Mouse (Mus musculus) kidney, postnatal 0 days (tissue): ENCODE results near the gene Bend5. TPM values are rescaled to one million over a fixed set of nuclear protein-coding genes. Genes with fewer than 3 reads are reported as not detected.

Source experiments
- ATAC-seq: fragments of 200-750 bp; cut with Nextera tagmentation; replicated peaks from 2 replicates; pipeline ENCODE4 v1.8.0; 2017; ENCODE audit warnings: low read depth, moderate number of reproducible peaks, moderate TSS enrichment, moderate library complexity; ENCODE audit not compliant: low FRiP score
- DNase-seq: peaks from one replicate; pipeline ENCODE4 v3.0.0-alpha.2; 2016; ENCODE audit warnings: low spot score
- H3K27ac ChIP-seq: fragments of 300-500 bp; sonication (generic); 2 replicates; pipeline ENCODE4 v1.5.1; 2014; ENCODE audit warnings: mild to moderate bottlenecking
- H3K27me3 ChIP-seq: fragments of 300-500 bp; sonication (generic); 2 replicates; pipeline ENCODE4 v1.6.1; 2014; ENCODE audit warnings: low read length, mixed read lengths; ENCODE audit not compliant: insufficient read depth
- H3K36me3 ChIP-seq: fragments of 300-500 bp; sonication (generic); 2 replicates; pipeline ENCODE4 v1.6.1; 2014; ENCODE audit warnings: low read length, mixed read lengths; ENCODE audit not compliant: insufficient read depth
- H3K4me1 ChIP-seq: fragments of 300-500 bp; sonication (generic); replicated peaks from 2 replicates; pipeline ENCODE4 v1.6.1; 2014; ENCODE audit warnings: antibody characterized with exemption, low read length, mixed read lengths; ENCODE audit not compliant: insufficient read depth
- H3K4me2 ChIP-seq: fragments of 300-500 bp; sonication (generic); 2 replicates; pipeline ENCODE4 v1.6.1; 2014; ENCODE audit warnings: mild to moderate bottlenecking, low read length, moderate library complexity, mixed read lengths
- H3K4me3 ChIP-seq: fragments of 300-500 bp; sonication (generic); replicated peaks from 2 replicates; pipeline ENCODE4 v1.5.1; 2014; ENCODE audit warnings: low read depth, low read length
- H3K9ac ChIP-seq: fragments of 300-500 bp; sonication (generic); 2 replicates; pipeline ENCODE4 v1.6.1; 2014; ENCODE audit warnings: low read depth, low read length
- H3K9me3 ChIP-seq: fragments of 300-500 bp; sonication (generic); replicated peaks from 2 replicates; pipeline ENCODE4 v1.6.1; 2016; ENCODE audit warnings: low read length, inconsistent platforms, mixed read lengths
- CTCF ChIP-seq: IDR thresholded peaks from 2 replicates; pipeline ENCODE4 v1.5.1; 2016; ENCODE audit warnings: antibody characterized with exemption, low read depth, mild to moderate bottlenecking, moderate library complexity
- WGBS: fragments of 180-500 bp; shearing (Covaris S2); extraction: QIAGEN DNeasy Blood & Tissue Kit; methylation state at CpG from one replicate; pipeline ENCODE4 v1.1.7; 2014; 5-methylcytosine and 5-hydroxymethylcytosine counted together
- polyA plus RNA-seq: library from polyadenylated mRNA; unstranded; fragments of >200 nt; fragmentation: Nextera tagmentation; extraction: Ambion mirVana; gene quantifications from 2 replicates; pipeline ENCODE4 v1.2.1, GENCODE M21; 2015

The Bend5 gene
- polyA plus RNA-seq, 1 experiment from 2014 or later, result 33.8 TPM

DNA sequence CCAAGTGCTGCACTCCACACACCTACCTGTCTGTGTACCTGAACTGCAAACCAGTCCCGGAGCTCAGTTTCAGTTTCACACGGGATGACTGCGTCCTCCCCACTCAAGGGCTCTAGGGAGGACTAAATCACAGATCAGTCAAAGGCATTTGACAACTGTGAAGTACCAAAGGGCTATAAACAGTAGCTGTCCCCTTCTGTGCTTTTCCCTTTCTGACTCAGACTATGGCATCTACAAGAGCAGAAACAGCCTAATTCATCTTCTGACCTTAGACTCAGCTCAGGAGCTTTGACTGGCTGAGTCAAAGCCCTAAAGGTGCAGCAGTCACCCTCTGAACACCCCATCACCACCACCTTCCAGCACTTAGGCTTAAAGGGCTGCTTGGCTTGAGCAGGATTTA is 56.9 kb downstream of the Bend5 start:
- DNase-seq (no peak), ATAC-seq (no peak)
- Histone ChIP-seq H3K9me3 (no peaks in the 10 kb centered on the region), H3K27ac (no peak overlapping the region), H3K4me3 (no peak overlapping the region), H3K27me3 (no peaks in the 10 kb centered on the region), H3K4me1 (no peaks in the 10 kb centered on the region), H3K9ac (no peak overlapping the region), H3K36me3 (no peaks in the 10 kb centered on the region), H3K4me2 (no peak overlapping the region)
- 61% methylated on average over 3 of the region's 3 CpGs for WGBS
- no peak for TF ChIP-seq CTCF

DNA sequence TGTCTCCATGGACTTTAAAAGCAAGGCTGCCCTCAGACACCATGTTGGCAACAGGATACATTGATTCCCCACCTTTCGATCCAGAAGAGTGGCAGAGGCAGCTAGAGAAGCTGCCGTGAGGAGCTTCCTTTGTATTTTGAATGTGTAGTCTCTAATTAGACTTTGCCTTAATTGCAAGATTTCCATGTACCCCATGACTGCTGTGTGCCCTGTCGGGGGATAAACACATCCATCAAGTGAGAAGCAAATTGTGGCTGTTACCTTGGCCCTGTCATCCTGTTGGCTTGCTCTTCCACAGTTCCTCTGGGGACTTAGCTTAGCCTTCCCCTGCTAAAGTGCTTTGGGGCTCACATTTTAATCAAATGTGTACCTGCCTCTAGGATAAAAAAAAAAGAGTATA is 57.7 kb downstream of the Bend5 start:
- Histone ChIP-seq H3K27ac (no peak overlapping the region), H3K9me3 (no peaks in the 10 kb centered on the region)

DNA sequence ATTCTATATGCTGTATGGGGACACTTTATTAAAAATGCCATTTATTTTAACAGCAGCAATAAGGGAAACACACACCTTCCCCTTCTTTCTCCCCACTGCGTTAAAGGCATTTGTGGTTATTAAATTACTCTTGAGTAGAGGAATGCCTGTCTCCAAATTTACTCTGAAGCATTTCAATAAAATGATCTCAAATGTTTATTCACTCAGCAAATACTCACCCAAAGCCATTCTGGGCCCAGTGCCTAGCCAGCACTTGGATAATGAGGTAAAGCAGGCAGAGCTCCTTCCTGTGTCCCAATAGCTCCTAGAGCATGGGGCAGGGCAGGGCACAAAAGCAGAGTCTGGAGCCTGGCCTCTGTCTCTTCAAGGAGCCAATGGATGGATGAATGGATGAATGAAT is 58.2 kb downstream of the Bend5 start:
- WGBS, result 73% methylated on average over 1 of the region's 1 CpGs
- H3K27ac ChIP-seq, result no peak overlapping the region
- H3K36me3 ChIP-seq, result no peaks in the 10 kb centered on the region

More for the DNA sequence above, 57.7 kb downstream of the Bend5 start:
- DNase-seq, result no peak
- no peaks in the 10 kb centered on the region for H3K27me3 ChIP-seq
- no peak for ATAC-seq
- no peak overlapping the region for H3K4me2 ChIP-seq
- WGBS, result 63% methylated on average over 3 of the region's 3 CpGs
- no peak for TF ChIP-seq CTCF
- no peak overlapping the region for H3K4me3 ChIP-seq
- no peaks in the 10 kb centered on the region for H3K36me3 ChIP-seq
- no peaks in the 10 kb centered on the region for H3K4me1 ChIP-seq
- no peak overlapping the region for H3K9ac ChIP-seq

DNA sequence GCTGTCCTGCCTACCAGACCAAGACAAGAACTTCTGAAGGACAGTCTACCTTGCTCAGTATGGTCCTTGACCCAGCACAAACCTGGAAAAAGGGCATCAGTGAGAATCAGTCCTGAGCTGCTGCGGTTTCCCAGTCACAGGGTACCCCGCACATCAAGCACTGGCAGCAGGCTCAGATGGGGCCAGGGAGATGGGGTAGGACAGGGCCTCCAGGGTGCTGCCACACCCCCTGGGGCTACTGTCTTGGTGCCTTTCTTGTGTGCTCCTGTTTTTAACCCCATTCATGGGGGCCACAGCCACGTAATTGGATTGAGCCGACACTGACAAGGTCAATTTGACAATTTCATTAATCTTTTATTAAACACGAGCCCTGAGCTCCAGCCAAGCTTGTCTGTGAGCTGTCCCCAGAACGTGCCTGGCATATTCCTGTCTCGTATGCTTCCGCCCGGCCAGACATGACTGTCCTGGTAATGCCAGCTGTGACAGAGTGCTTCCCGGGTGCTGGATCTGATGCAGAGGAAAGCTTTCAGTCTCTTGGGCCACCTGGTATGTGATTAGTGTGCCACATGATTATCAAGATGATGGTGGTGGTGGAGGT is 60.7 kb downstream of the Bend5 start:
- no peak overlapping the region for H3K4me2 ChIP-seq
- ATAC-seq (peak; percentile 61; the same call in 1 of the 2 replicates), DNase-seq (no peak)
- H3K36me3 ChIP-seq, result no peaks in the 10 kb centered on the region
- no peak overlapping the region for H3K4me3 ChIP-seq
- 60% methylated on average over 10 of the region's 10 CpGs for WGBS
- no peaks in the 10 kb centered on the region for H3K27me3 ChIP-seq
- no peak overlapping the region for H3K27ac ChIP-seq
- no peaks in the 10 kb centered on the region for H3K4me1 ChIP-seq
- H3K9me3 ChIP-seq, result no peaks in the 10 kb centered on the region
- no peak for TF ChIP-seq CTCF
- H3K9ac ChIP-seq, result no peak overlapping the region

More for the DNA sequence above, 58.2 kb downstream of the Bend5 start:
- TF ChIP-seq CTCF, result no peak
- no peak overlapping the region for H3K4me3 ChIP-seq
- H3K9ac ChIP-seq, result no peak overlapping the region
- no peaks in the 10 kb centered on the region for H3K9me3 ChIP-seq
- no peaks in the 10 kb centered on the region for H3K4me1 ChIP-seq
- ATAC-seq (no peak), DNase-seq (no peak)
- no peak overlapping the region for H3K4me2 ChIP-seq
- H3K27me3 ChIP-seq, result no peaks in the 10 kb centered on the region

DNA sequence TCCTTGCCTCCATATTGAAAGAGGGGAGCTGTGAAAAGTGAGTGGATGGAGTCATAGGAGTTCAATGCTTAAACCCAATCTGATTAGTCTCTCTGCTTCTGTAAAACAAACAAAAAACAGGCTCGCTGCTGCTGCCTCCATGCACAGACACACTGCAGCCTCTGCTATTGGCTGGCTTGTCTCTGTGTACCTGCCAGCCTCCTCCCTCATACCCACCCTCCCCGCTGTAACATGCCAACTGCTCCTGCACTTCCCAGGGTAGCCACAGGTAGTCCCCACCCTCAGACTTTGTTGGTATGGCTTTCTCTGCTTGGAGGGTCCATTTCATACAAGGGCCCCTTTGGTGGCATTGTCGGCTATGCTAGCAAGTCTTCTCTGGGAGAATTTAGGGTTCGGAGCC is 62.7 kb downstream of the Bend5 start:
- Histone ChIP-seq H3K27me3 (no peaks in the 10 kb centered on the region), H3K36me3 (no peaks in the 10 kb centered on the region), H3K4me1 (no peaks in the 10 kb centered on the region), H3K4me3 (no peak overlapping the region), H3K4me2 (no peak overlapping the region), H3K9ac (no peak overlapping the region), H3K27ac (no peak overlapping the region), H3K9me3 (no peaks in the 10 kb centered on the region)
- no peak; the same call in 1 of the 2 replicates for TF ChIP-seq CTCF
- DNase-seq, result no peak
- ATAC-seq, result no peak
- 61% methylated on average over 4 of the region's 4 CpGs for WGBS

DNA sequence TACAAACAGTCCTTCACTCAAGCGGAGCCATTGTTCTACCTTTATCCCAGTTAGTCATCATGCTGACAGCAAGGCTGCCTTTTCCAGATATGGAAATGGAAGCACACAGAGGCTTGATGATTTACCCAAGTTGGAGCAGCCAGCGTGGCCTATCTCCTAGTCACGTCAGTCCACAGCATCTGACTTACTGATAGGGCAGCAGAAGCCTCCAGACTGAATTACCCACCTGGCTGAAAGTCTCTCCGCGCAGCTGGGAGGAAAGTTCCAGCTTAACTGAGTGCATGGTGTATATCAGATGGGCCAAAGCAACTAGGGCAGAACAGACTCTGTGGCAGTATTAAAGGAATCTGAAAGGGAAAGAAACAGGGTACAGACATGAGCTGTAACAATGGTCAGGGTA is 68.7 kb downstream of the Bend5 start:
- Histone ChIP-seq H3K9ac (no peak overlapping the region), H3K27me3 (no peaks in the 10 kb centered on the region), H3K9me3 (no peaks in the 10 kb centered on the region), H3K4me1 (no peaks in the 10 kb centered on the region), H3K4me2 (no peak overlapping the region), H3K4me3 (no peak overlapping the region), H3K36me3 (no peaks in the 10 kb centered on the region), H3K27ac (no peak overlapping the region)
- no peak for TF ChIP-seq CTCF
- no peak for DNase-seq
- WGBS, result 85% methylated on average over 5 of the region's 5 CpGs
- ATAC-seq, result no peak; the same call in 1 of the 2 replicates

DNA sequence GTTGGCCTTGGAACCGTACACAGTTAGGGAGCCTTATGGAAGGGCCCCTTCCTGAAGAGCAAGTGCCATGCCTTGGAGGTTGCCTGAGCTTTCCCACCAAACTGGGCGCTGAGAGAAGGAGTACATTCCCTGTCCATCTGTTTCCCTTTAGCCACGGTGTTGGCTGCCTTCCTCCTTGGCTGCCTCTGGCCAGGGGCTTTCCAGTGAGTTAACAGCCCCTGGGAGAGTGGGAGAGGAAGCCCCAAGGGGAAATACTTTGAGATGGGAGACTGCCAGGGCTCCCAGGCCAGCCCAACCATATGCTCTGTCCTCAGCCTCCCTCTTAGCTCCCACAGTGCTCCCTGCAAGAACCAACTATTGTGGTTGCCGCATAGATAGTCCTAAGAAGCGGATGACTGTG is 70.4 kb downstream of the Bend5 start:
- Histone ChIP-seq H3K9me3 (no peaks in the 10 kb centered on the region), H3K27me3 (no peaks in the 10 kb centered on the region), H3K4me1 (no peaks in the 10 kb centered on the region), H3K27ac (no peak overlapping the region), H3K4me2 (no peak overlapping the region), H3K9ac (no peak overlapping the region), H3K36me3 (no peaks in the 10 kb centered on the region), H3K4me3 (no peak overlapping the region)
- no peak; the same call in 1 of the 2 replicates for ATAC-seq
- TF ChIP-seq CTCF, result no peak
- DNase-seq, result peak; percentile 19
- WGBS, result 54% methylated on average over 5 of the region's 5 CpGs
